Mouse (Mus musculus): ENCODE data around the gene Naa60.

DNA sequence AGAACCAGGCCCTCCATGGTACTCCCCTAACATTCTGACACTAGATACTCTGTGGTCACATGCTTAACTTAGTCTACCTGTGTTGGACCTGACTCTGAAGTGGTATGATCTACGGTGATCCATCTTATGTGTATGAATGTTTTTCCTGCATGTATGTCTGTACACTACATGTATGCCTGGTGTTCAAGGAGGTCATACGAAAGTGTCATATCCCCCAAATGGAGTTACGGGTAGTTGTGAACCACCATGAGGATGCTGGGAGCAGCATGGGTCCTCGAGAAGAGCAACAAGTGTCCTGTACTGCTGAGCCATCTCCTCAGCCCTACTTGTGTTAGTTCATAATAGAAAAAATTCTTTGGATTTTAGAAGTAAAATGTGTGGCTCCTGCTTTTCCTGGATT, 4.2 kb downstream of the Naa60 start:
- no peak for TF ChIP-seq USF1 (IDR thresholded peaks at IDR 0.05; ENCODE audit: low read depth)
- TF ChIP-seq MAX (IDR thresholded peaks at IDR 0.05; ENCODE audit: low read depth): no peak
- no peak for TF ChIP-seq CEBPB (IDR thresholded peaks at IDR 0.05; ENCODE audit: insufficient read depth, poor library complexity, severe bottlenecking)
- no peak for TF ChIP-seq TCF3 (IDR thresholded peaks at IDR 0.05; ENCODE audit: insufficient read length, low read depth)
- TF ChIP-seq POLR2A (IDR thresholded peaks at IDR 0.05; ENCODE audit: insufficient read length, low read depth): no peak
- TF ChIP-seq POLR2AphosphoS2 (IDR thresholded peaks at IDR 0.05; ENCODE audit: insufficient read length, low read depth): no peak
- no peak for TF ChIP-seq MYOD1 (IDR thresholded peaks at IDR 0.05; ENCODE audit: control insufficient read depth in 1 of 3, insufficient read length in 2 of 3, low read depth in 2 of 3)
- TF ChIP-seq SRF (IDR thresholded peaks at IDR 0.05; ENCODE audit: control insufficient read depth, insufficient read length, low read depth): no peak
- TF ChIP-seq E2F4 (IDR thresholded peaks at IDR 0.05; ENCODE audit: insufficient read depth): no peak
- no peak for TF ChIP-seq TCF12 (IDR thresholded peaks at IDR 0.05; ENCODE audit: insufficient read depth, poor library complexity, severe bottlenecking)
- TF ChIP-seq REST (IDR thresholded peaks at IDR 0.05; ENCODE audit: insufficient read depth, insufficient read length): no peak
